Mouse (Mus musculus): ENCODE data around the gene Gm16223. TPM values are rescaled to one million over a fixed set of nuclear protein-coding genes. Genes with fewer than 3 reads are reported as not detected.

Gm16223 gene
- not detected in 2 replicates for polyA plus RNA-seq (2016; fragmentation: Nextera tagmentation; extraction: Ambion mirVana)

- no peaks in the 10 kb centered on the region for H3K36me3 ChIP-seq
- H3K4me1 ChIP-seq = no peaks in the 10 kb centered on the region
- H3K9me3 ChIP-seq (replicated peaks) = no peaks in the 10 kb centered on the region
- 92% methylated on average over 10 of the region's 10 CpGs for whole genome bisulfite sequencing
- H3K4me3 ChIP-seq = no peak within 1 kb of the TSS
- no peak within 1 kb of the TSS for H3K27ac ChIP-seq
- H3K27me3 ChIP-seq (ENCODE audit: low read depth, poor library complexity, severe bottlenecking) = no peaks in the 10 kb centered on the region
- no peak for DNase-seq (ENCODE audit: low spot score)
These were observed at the start of gene Gm16223 for GRCm38 (mm10) chr5:42067476-42068187. Gm16223 (plus strand) TSS chr5:42067960.

GRCm38 (mm10) chr5:42022029-42022428 lies 45.7 kb upstream of the Gm16223 start:
- Histone ChIP-seq H3K27ac (no peak overlapping the region), H3K36me3 (no peaks in the 10 kb centered on the region), H3K4me3 (no peak overlapping the region), H3K4me1 (no peaks in the 10 kb centered on the region), H3K9me3 (replicated peaks) (no peaks in the 10 kb centered on the region), H3K27me3 (ENCODE audit: low read depth, poor library complexity, severe bottlenecking) (no peaks in the 10 kb centered on the region)
- 86% methylated on average over 3 of the region's 3 CpGs for WGBS
- no peak for DNase-seq (ENCODE audit: low spot score)

GRCm38 (mm10) chr5:42023521-42023920 lies 44.2 kb upstream of the Gm16223 start:
- no peaks in the 10 kb centered on the region for H3K36me3 ChIP-seq
- 88% methylated on average over 1 of the region's 1 CpGs for WGBS

GRCm38 (mm10) chr5:42036388-42037082 lies 31.2 kb upstream of the Gm16223 start:
- H3K27ac ChIP-seq = no peak overlapping the region
- H3K4me1 ChIP-seq = no peaks in the 10 kb centered on the region
- no peaks in the 10 kb centered on the region for H3K36me3 ChIP-seq
- WGBS = 64% methylated on average over 15 of the region's 15 CpGs
- no peaks in the 10 kb centered on the region for H3K9me3 ChIP-seq (replicated peaks)
- no peaks in the 10 kb centered on the region for H3K27me3 ChIP-seq (ENCODE audit: low read depth, poor library complexity, severe bottlenecking)
- no peak overlapping the region for H3K4me3 ChIP-seq
- DNase-seq (ENCODE audit: low spot score) = no peak

More at GRCm38 (mm10) chr5:42023521-42023920, 44.2 kb upstream of the Gm16223 start:
- Histone ChIP-seq H3K27ac (no peak overlapping the region), H3K27me3 (ENCODE audit: low read depth, poor library complexity, severe bottlenecking) (no peaks in the 10 kb centered on the region), H3K4me1 (no peaks in the 10 kb centered on the region), H3K4me3 (no peak overlapping the region), H3K9me3 (replicated peaks) (no peaks in the 10 kb centered on the region)
- DNase-seq (ENCODE audit: low spot score) = no peak

- Histone ChIP-seq H3K36me3 (no peaks in the 10 kb centered on the region), H3K27ac (no peak overlapping the region), H3K9me3 (replicated peaks) (no peaks in the 10 kb centered on the region), H3K27me3 (ENCODE audit: low read depth, poor library complexity, severe bottlenecking) (no peaks in the 10 kb centered on the region), H3K4me3 (no peak overlapping the region), H3K4me1 (no peaks in the 10 kb centered on the region)
- no peak for DNase-seq (ENCODE audit: low spot score)
- WGBS = 69% methylated on average over 4 of the region's 4 CpGs
These were observed 13.1 kb upstream of the Gm16223 start for GRCm38 (mm10) chr5:42054636-42055035.

GRCm38 (mm10) chr5:42055151-42055550 lies 12.6 kb upstream of the Gm16223 start:
- WGBS = 87% methylated on average over 5 of the region's 5 CpGs
- Histone ChIP-seq H3K36me3 (no peaks in the 10 kb centered on the region), H3K4me1 (no peaks in the 10 kb centered on the region), H3K27me3 (ENCODE audit: low read depth, poor library complexity, severe bottlenecking) (no peaks in the 10 kb centered on the region), H3K4me3 (no peak overlapping the region), H3K9me3 (replicated peaks) (no peaks in the 10 kb centered on the region), H3K27ac (no peak overlapping the region)
- no peak for DNase-seq (ENCODE audit: low spot score)

GRCm38 (mm10) chr5:42065090-42065489 lies 2.7 kb upstream of the Gm16223 start:
- 52% methylated on average over 2 of the region's 2 CpGs for WGBS
- H3K9me3 ChIP-seq (replicated peaks) = no peaks in the 10 kb centered on the region

GRCm38 (mm10) chr5:42067075-42067474 lies 685 bp upstream of the Gm16223 start:
- Histone ChIP-seq H3K36me3 (no peaks in the 10 kb centered on the region), H3K27ac (no peak overlapping the region), H3K27me3 (ENCODE audit: low read depth, poor library complexity, severe bottlenecking) (no peaks in the 10 kb centered on the region), H3K9me3 (replicated peaks) (no peaks in the 10 kb centered on the region), H3K4me1 (no peaks in the 10 kb centered on the region), H3K4me3 (no peak overlapping the region)
- 87% methylated on average over 3 of the region's 3 CpGs for WGBS
- no peak for DNase-seq (ENCODE audit: low spot score)

More at GRCm38 (mm10) chr5:42065090-42065489, 2.7 kb upstream of the Gm16223 start:
- Histone ChIP-seq H3K4me1 (no peaks in the 10 kb centered on the region), H3K27me3 (ENCODE audit: low read depth, poor library complexity, severe bottlenecking) (no peaks in the 10 kb centered on the region), H3K36me3 (no peaks in the 10 kb centered on the region), H3K27ac (no peak overlapping the region), H3K4me3 (no peak overlapping the region)
- no peak for DNase-seq (ENCODE audit: low spot score)

GRCm38 (mm10) chr5:42068188-42068579 lies 424 bp downstream of the Gm16223 start:
- H3K27me3 ChIP-seq (ENCODE audit: low read depth, poor library complexity, severe bottlenecking) = no peaks in the 10 kb centered on the region
- no peaks in the 10 kb centered on the region for H3K9me3 ChIP-seq (replicated peaks)
- H3K27ac ChIP-seq = no peak overlapping the region
- H3K4me1 ChIP-seq = no peaks in the 10 kb centered on the region
- 80% methylated on average over 1 of the region's 1 CpGs for WGBS
- no peak overlapping the region for H3K4me3 ChIP-seq
- no peak for DNase-seq (ENCODE audit: low spot score)
- H3K36me3 ChIP-seq = no peaks in the 10 kb centered on the region

GRCm38 (mm10) chr5:42116586-42117346 lies 49.0 kb downstream of the Gm16223 start:
- no peaks in the 10 kb centered on the region for H3K9me3 ChIP-seq (replicated peaks)
- no peak overlapping the region for H3K4me3 ChIP-seq
- no peak for DNase-seq (ENCODE audit: low spot score)
- no peak overlapping the region for H3K27ac ChIP-seq
- H3K36me3 ChIP-seq = no peaks in the 10 kb centered on the region
- no peaks in the 10 kb centered on the region for H3K27me3 ChIP-seq (ENCODE audit: low read depth, poor library complexity, severe bottlenecking)
- WGBS = 77% methylated on average over 5 of the region's 5 CpGs
- H3K4me1 ChIP-seq = peaks cover 6% of the 10 kb centered on the region; the same call in 1 of the 2 replicates

GRCm38 (mm10) chr5:42125562-42125961 lies 57.8 kb downstream of the Gm16223 start:
- Histone ChIP-seq H3K36me3 (no peaks in the 10 kb centered on the region), H3K4me3 (no peak overlapping the region), H3K27ac (no peak overlapping the region), H3K27me3 (ENCODE audit: low read depth, poor library complexity, severe bottlenecking) (no peaks in the 10 kb centered on the region), H3K4me1 (no peaks in the 10 kb centered on the region), H3K9me3 (replicated peaks) (no peaks in the 10 kb centered on the region)
- DNase-seq (ENCODE audit: low spot score) = no peak

- Histone ChIP-seq H3K4me1 (no peaks in the 10 kb centered on the region), H3K27ac (no peak overlapping the region), H3K27me3 (ENCODE audit: low read depth, poor library complexity, severe bottlenecking) (no peaks in the 10 kb centered on the region), H3K4me3 (no peak overlapping the region), H3K36me3 (no peaks in the 10 kb centered on the region), H3K9me3 (replicated peaks) (no peaks in the 10 kb centered on the region)
- no peak for DNase-seq (ENCODE audit: low spot score)
- 84% methylated on average over 3 of the region's 3 CpGs for WGBS
These were observed 87.9 kb downstream of the Gm16223 start for GRCm38 (mm10) chr5:42155626-42156025.

- no peaks in the 10 kb centered on the region for H3K4me1 ChIP-seq
- H3K9me3 ChIP-seq (replicated peaks) = no peaks in the 10 kb centered on the region
- H3K27ac ChIP-seq = no peak overlapping the region
- H3K4me3 ChIP-seq = no peak overlapping the region
- H3K27me3 ChIP-seq (ENCODE audit: low read depth, poor library complexity, severe bottlenecking) = no peaks in the 10 kb centered on the region
- no peak for DNase-seq (ENCODE audit: low spot score)
- H3K36me3 ChIP-seq = no peaks in the 10 kb centered on the region
- WGBS = 87% methylated on average over 2 of the region's 2 CpGs
These were observed 97.0 kb downstream of the Gm16223 start for GRCm38 (mm10) chr5:42164731-42165130.
